Mouse (Mus musculus) liver, adult 2 months (tissue): ENCODE data around the gene Btn1a1. TPM values are rescaled to one million over a fixed set of nuclear protein-coding genes. Genes with fewer than 3 reads are reported as not detected.

Source experiments
- DNase-seq: peaks from one replicate; pipeline ENCODE4 v3.0.0-alpha.2; 2011; ENCODE audit warnings: low read depth, low spot score; ENCODE audit errors: extremely low read depth
- H3K27ac ChIP-seq: fragments of 200-500 bp; replicated peaks from 2 replicates; pipeline ENCODE4 v1.5.1; 2012; ENCODE audit warnings: low read depth, mild to moderate bottlenecking, control low read depth, inconsistent platforms, low read length; ENCODE audit not compliant: insufficient read depth
- H3K27me3 ChIP-seq: fragments of 200-500 bp; 2 replicates; pipeline ENCODE4 v1.6.1; 2012; ENCODE audit warnings: mild to moderate bottlenecking, moderate library complexity, low read length, inconsistent platforms; ENCODE audit not compliant: control insufficient read depth, insufficient read depth
- H3K36me3 ChIP-seq: fragments of 200-500 bp; 2 replicates; pipeline ENCODE4 v1.6.1; 2012; ENCODE audit warnings: low read length, inconsistent platforms; ENCODE audit not compliant: control insufficient read depth, insufficient read depth
- H3K4me1 ChIP-seq: fragments of 200-500 bp; 2 replicates; pipeline ENCODE4 v1.6.1; 2011; ENCODE audit warnings: low read length; ENCODE audit not compliant: control insufficient read depth, insufficient read depth
- H3K4me3 ChIP-seq: fragments of 200-500 bp; 2 replicates; pipeline ENCODE4 v1.5.1; 2011; ENCODE audit warnings: low read depth, mild to moderate bottlenecking, control low read depth, low read length, moderate library complexity; ENCODE audit not compliant: insufficient read depth
- H3K79me2 ChIP-seq: fragments of 200-500 bp; 2 replicates; pipeline ENCODE4 v1.6.1; 2012; ENCODE audit warnings: inconsistent platforms, mild to moderate bottlenecking, low read length, moderate library complexity; ENCODE audit not compliant: control insufficient read depth, insufficient read depth
- H3K9ac ChIP-seq: fragments of 200-500 bp; 2 replicates; pipeline ENCODE4 v1.6.1; 2012; ENCODE audit warnings: low read depth, mild to moderate bottlenecking, control low read depth, inconsistent platforms, low read length
- CTCF ChIP-seq: fragments of 200-500 bp; IDR thresholded peaks from 2 replicates; pipeline ENCODE4 v1.5.1; 2011; ENCODE audit warnings: low read depth, low read length, control low read depth
- POLR2A ChIP-seq: fragments of 200-500 bp; IDR thresholded peaks from 2 replicates; pipeline ENCODE4 v1.6.1; 2011; ENCODE audit warnings: low read length, control low read depth; ENCODE audit not compliant: insufficient read depth; ENCODE audit errors: extremely low read depth
- whole genome bisulfite sequencing: fragments of 180-500 bp; shearing (Covaris S2); methylation state at CpG from one replicate; pipeline ENCODE4 v1.1.7; 2018; 5-methylcytosine and 5-hydroxymethylcytosine counted together
- polyA plus RNA-seq: library from polyadenylated mRNA; depleted of rRNA; stranded (reverse); fragments of >200 nt; gene quantifications from 2 replicates; pipeline ENCODE4 v1.2.3, GENCODE M21; 2012; rRNA removed
- total RNA-seq: library from RNA; depleted of rRNA; stranded (reverse); fragments of >200 nt; gene quantifications from 2 replicates; pipeline ENCODE4 v1.2.3, GENCODE M21; 2014; rRNA removed

The Btn1a1 gene
- total RNA-seq, result not detected in 2 replicates
- not detected in 2 replicates for polyA plus RNA-seq

GRCm38 (mm10) chr13:23465600-23466109, at the start of gene Btn1a1:
TSS of gene Btn1a1 (minus strand) at chr13:23465901.
- H3K4me3 ChIP-seq, result no peak within 1 kb of the TSS
- 7% methylated on average over 7 of the region's 7 CpGs for WGBS
- H3K4me1 ChIP-seq, result peaks cover 13% of the 10 kb centered on the region
- 0 out of 2 replicates have a peak within 1 kb of the TSS, but pooled peaks have one; percentile 2 for H3K9ac ChIP-seq
- H3K79me2 ChIP-seq, result no peaks in the 10 kb centered on the region
- DNase-seq, result peak; percentile 22
- TF ChIP-seq POLR2A, result no peak
- TF ChIP-seq CTCF, result no peak
- no peak within 1 kb of the TSS for H3K27ac ChIP-seq
- no peaks in the 10 kb centered on the region for H3K36me3 ChIP-seq
- no peaks in the 10 kb centered on the region for H3K27me3 ChIP-seq

GRCm38 (mm10) chr13:23515281-23515680, 49.6 kb upstream of the Btn1a1 start:
- no peak overlapping the region for H3K27ac ChIP-seq
- H3K79me2 ChIP-seq, result no peaks in the 10 kb centered on the region
- DNase-seq, result no peak
- H3K4me1 ChIP-seq, result peaks cover 2% of the 10 kb centered on the region; the same call in 1 of the 2 replicates
- no peak overlapping the region for H3K4me3 ChIP-seq
- H3K36me3 ChIP-seq, result no peaks in the 10 kb centered on the region
- WGBS, result 84% methylated on average over 5 of the region's 5 CpGs
- H3K27me3 ChIP-seq, result no peaks in the 10 kb centered on the region
- no peak overlapping the region for H3K9ac ChIP-seq
- TF ChIP-seq CTCF (no peak), POLR2A (no peak)

- WGBS, result 97% methylated on average over 1 of the region's 1 CpGs
- no peaks in the 10 kb centered on the region for H3K27me3 ChIP-seq
- no peaks in the 10 kb centered on the region for H3K79me2 ChIP-seq
- H3K9ac ChIP-seq, result no peak overlapping the region
- no peak overlapping the region for H3K4me3 ChIP-seq
- no peak for TF ChIP-seq POLR2A
- no peak for TF ChIP-seq CTCF
- no peak overlapping the region for H3K27ac ChIP-seq
- H3K4me1 ChIP-seq, result peaks cover 2% of the 10 kb centered on the region; the same call in 1 of the 2 replicates
- no peak for DNase-seq
- H3K36me3 ChIP-seq, result no peaks in the 10 kb centered on the region
Observed at GRCm38 (mm10) chr13:23513517-23513916, 47.8 kb upstream of the Btn1a1 start.

GRCm38 (mm10) chr13:23510127-23510526, 44.4 kb upstream of the Btn1a1 start:
- H3K27me3 ChIP-seq, result no peaks in the 10 kb centered on the region
- H3K79me2 ChIP-seq, result no peaks in the 10 kb centered on the region
- WGBS, result 59% methylated on average over 1 of the region's 1 CpGs
- H3K36me3 ChIP-seq, result no peaks in the 10 kb centered on the region
- TF ChIP-seq CTCF, result no peak
- no peak for TF ChIP-seq POLR2A
- H3K4me1 ChIP-seq, result no peaks in the 10 kb centered on the region; the same call in 1 of the 2 replicates
- no peak for DNase-seq
- H3K4me3 ChIP-seq, result no peak overlapping the region
- H3K9ac ChIP-seq, result no peak overlapping the region
- H3K27ac ChIP-seq, result no peak overlapping the region

- no peaks in the 10 kb centered on the region; the same call in 1 of the 2 replicates for H3K4me1 ChIP-seq
- no peaks in the 10 kb centered on the region for H3K27me3 ChIP-seq
- DNase-seq, result no peak
- no peak overlapping the region for H3K4me3 ChIP-seq
- no peak overlapping the region for H3K9ac ChIP-seq
- H3K79me2 ChIP-seq, result no peaks in the 10 kb centered on the region
- H3K27ac ChIP-seq, result no peak overlapping the region
- 57% methylated on average over 14 of the region's 14 CpGs for WGBS
- TF ChIP-seq CTCF (no peak), POLR2A (no peak)
- no peaks in the 10 kb centered on the region for H3K36me3 ChIP-seq
Observed at GRCm38 (mm10) chr13:23506819-23507515, 41.3 kb upstream of the Btn1a1 start.

GRCm38 (mm10) chr13:23506351-23506750, 40.6 kb upstream of the Btn1a1 start:
- DNase-seq, result peak; percentile 77
- Histone ChIP-seq H3K36me3 (no peaks in the 10 kb centered on the region), H3K27me3 (no peaks in the 10 kb centered on the region), H3K27ac (no peak overlapping the region), H3K79me2 (no peaks in the 10 kb centered on the region), H3K9ac (no peak overlapping the region), H3K4me1 (no peaks in the 10 kb centered on the region; the same call in 1 of the 2 replicates), H3K4me3 (peak overlapping the region; percentile 60; the same call in 1 of the 2 replicates)
- WGBS, result 29% methylated on average over 13 of the region's 13 CpGs
- no peak for TF ChIP-seq POLR2A
- no peak for TF ChIP-seq CTCF
